ENCODE assay signal across 17 mouse cellular contexts in the genomic region with DNA sequence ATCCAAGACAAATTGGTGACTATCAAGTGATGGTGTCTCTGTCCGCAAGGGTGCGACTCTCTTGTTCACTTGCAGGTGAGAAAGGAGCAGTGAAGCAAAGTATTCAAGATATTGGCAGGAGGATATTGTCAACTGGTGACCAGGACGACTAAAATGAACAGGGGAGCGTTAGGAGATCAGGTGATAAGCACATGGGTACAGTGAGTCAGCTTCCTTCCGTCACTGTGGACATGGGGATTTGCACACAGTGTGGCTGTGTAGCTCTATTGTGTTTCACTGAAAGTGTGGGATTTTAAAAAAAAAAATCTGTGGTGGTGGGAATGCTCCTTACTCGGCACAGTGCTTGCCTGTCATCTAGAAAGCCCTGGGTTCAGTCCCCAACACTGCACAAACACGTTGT.
"Had no signal": no experiment of that assay in that cellular context is flagged by ENCODE, and none has a peak within 500 bp of the region (broad histone marks: within the 10 kb centered on the region; RNA-seq: fewer than 3 reads in every experiment).

No protein-coding gene starts in this region.

- H3K9me3 ChIP-seq: midbrain, embryonic 12.5 days; neural tube, embryonic 13.5 days; neural tube, embryonic 15.5 days had no signal

- H3K27me3 ChIP-seq: midbrain, embryonic 12.5 days; neural tube, embryonic 13.5 days; neural tube, embryonic 15.5 days had no signal

- H3K9ac ChIP-seq: lung, embryonic 14.5 days; midbrain, embryonic 12.5 days; neural tube, embryonic 13.5 days; neural tube, embryonic 15.5 days had no signal

- DNase-seq: lung, adult 18-20 months; lung, embryonic 14.5 days; lung, postnatal 10 days; lung, postnatal 4 days; midbrain, embryonic 14.5 days; right cerebral cortex, postnatal 25 days; right cerebral cortex, postnatal 4 days; spleen, adult 18-20 months; thymus, adult 18-20 months; thymus, postnatal 14 days; thymus, postnatal 36 days had no signal

- H3K27ac ChIP-seq: midbrain, embryonic 10.5 days; midbrain, embryonic 12.5 days; neural tube, embryonic 13.5 days; neural tube, embryonic 15.5 days had no signal

- H3K4me1 ChIP-seq: midbrain, embryonic 10.5 days; midbrain, embryonic 12.5 days; neural tube, embryonic 13.5 days; neural tube, embryonic 15.5 days had no signal

- H3K36me3 ChIP-seq: midbrain, embryonic 10.5 days; midbrain, embryonic 12.5 days; neural tube, embryonic 13.5 days; neural tube, embryonic 15.5 days had no signal

- ATAC-seq: midbrain, embryonic 16.5 days had no signal

- H3K4me2 ChIP-seq: lung, embryonic 14.5 days; midbrain, embryonic 12.5 days; neural tube, embryonic 13.5 days; neural tube, embryonic 15.5 days had no signal

- H3K4me3 ChIP-seq: midbrain, embryonic 10.5 days; midbrain, embryonic 12.5 days; myocyte; neural tube, embryonic 13.5 days; neural tube, embryonic 15.5 days had no signal
